Mouse (Mus musculus) liver, postnatal 0 days (tissue): ENCODE measurements at regions not wholly inside any gene's neighbourhood (a gene's known extent, or its start where the extent isn't known, plus 50 kb on each side); places are given as distances from the start of the nearest gene placed in this dataset.

Experiments
- CTCF ChIP-seq: sonication (generic); IDR thresholded peaks from 2 replicates; pipeline ENCODE4 v1.5.1; 2016; ENCODE audit warnings: antibody characterized with exemption, low read depth
- EP300 ChIP-seq: IDR thresholded peaks from 2 replicates; pipeline ENCODE4 v1.6.1; 2016; ENCODE audit warnings: antibody characterized with exemption, low read depth, mild to moderate bottlenecking

GRCm38 (mm10) chr9:101689532-101690401 lies 171.9 kb upstream of the 9630041A04Rik start:
- TF ChIP-seq CTCF (peak; percentile 77), EP300 (no peak)
